Mouse (Mus musculus) intestine, embryonic 14.5 days (tissue): Measurements from ENCODE around the gene Tshz2. TPM values are rescaled to one million over a fixed set of nuclear protein-coding genes. Genes with fewer than 3 reads are reported as not detected.
A peak's percentile ranks its signal among the peaks of the same experiment; 100 is the strongest.

Source experiments
- ATAC-seq: fragments of 200-750 bp; cut with Nextera tagmentation; replicated peaks from 2 replicates; pipeline ENCODE4 v1.8.0; 2017; ENCODE audit warnings: low read depth, moderate number of reproducible peaks, moderate TSS enrichment, moderate library complexity; ENCODE audit not compliant: low FRiP score, low TSS enrichment
- DNase-seq: peaks from one replicate; pipeline ENCODE4 v3.0.0-alpha.2; 2018; ENCODE audit warnings: low spot score
- H3K27ac ChIP-seq: fragments of 300-500 bp; sonication (generic); 2 replicates; pipeline ENCODE4 v1.5.1; 2014; ENCODE audit warnings: low read depth, mild to moderate bottlenecking, control low read depth
- H3K27me3 ChIP-seq: fragments of 300-500 bp; sonication (generic); replicated peaks from 2 replicates; pipeline ENCODE4 v1.6.1; 2014; ENCODE audit warnings: low read length, control low read depth; ENCODE audit not compliant: control insufficient read depth, insufficient read depth
- H3K36me3 ChIP-seq: fragments of 300-500 bp; sonication (generic); 2 replicates; pipeline ENCODE4 v1.6.1; 2014; ENCODE audit warnings: low read length, control low read depth; ENCODE audit not compliant: control insufficient read depth, insufficient read depth
- H3K4me1 ChIP-seq: fragments of 300-500 bp; sonication (generic); replicated peaks from 2 replicates; pipeline ENCODE4 v1.6.1; 2014; ENCODE audit warnings: low read length, control low read depth, mixed read lengths; ENCODE audit not compliant: control insufficient read depth, insufficient read depth
- H3K4me2 ChIP-seq: fragments of 300-500 bp; sonication (generic); 2 replicates; pipeline ENCODE4 v1.6.1; 2014; ENCODE audit warnings: low read length
- H3K4me3 ChIP-seq: fragments of 300-500 bp; sonication (generic); 2 replicates; pipeline ENCODE4 v1.5.1; 2014; ENCODE audit warnings: low read depth, low read length, control low read depth, mixed read lengths
- H3K9ac ChIP-seq: fragments of 300-500 bp; sonication (generic); 2 replicates; pipeline ENCODE4 v1.6.1; 2014; ENCODE audit warnings: mild to moderate bottlenecking, low read length
- H3K9me3 ChIP-seq: fragments of 300-500 bp; sonication (generic); 2 replicates; pipeline ENCODE4 v1.6.1; 2016; ENCODE audit warnings: low read length, control low read depth; ENCODE audit not compliant: control insufficient read depth
- WGBS: fragments of 180-500 bp; shearing (Covaris S2); extraction: QIAGEN DNeasy Blood & Tissue Kit; methylation state at CpG from one replicate; pipeline ENCODE4 v1.1.7; 2014; 5-methylcytosine and 5-hydroxymethylcytosine counted together
- polyA plus RNA-seq: library from polyadenylated mRNA; unstranded; fragments of >200 nt; fragmentation: Nextera tagmentation; extraction: Ambion mirVana; gene quantifications from 2 replicates; pipeline ENCODE4 v1.2.1, GENCODE M21; 2014

The Tshz2 gene
- polyA plus RNA-seq, 1 experiment from 2014 or later = 20.3 TPM

DNA sequence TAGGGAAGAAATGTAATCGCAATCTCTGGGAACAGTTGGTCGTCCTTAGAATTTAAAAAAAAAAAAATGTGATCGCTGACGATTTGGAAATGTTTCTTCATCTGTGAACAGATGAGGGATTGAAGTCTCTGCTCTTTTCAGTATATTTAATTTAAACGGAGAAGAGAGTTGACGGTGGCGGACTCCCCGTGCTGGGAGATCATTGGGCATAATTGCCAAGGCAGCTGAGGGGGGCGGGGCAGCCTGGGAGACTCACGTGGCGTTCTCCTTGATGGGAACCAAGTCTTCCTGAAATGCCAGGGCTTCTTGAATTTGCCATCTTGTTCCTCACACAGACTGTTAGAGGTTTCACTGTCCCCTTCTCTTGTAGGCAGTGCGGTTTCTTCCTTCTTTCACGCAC is 404.5 kb downstream of the Tshz2 start:
- no peaks in the 10 kb centered on the region for H3K9me3 ChIP-seq
- H3K4me1 ChIP-seq = peaks cover 32% of the 10 kb centered on the region
- DNase-seq = no peak
- no peak overlapping the region for H3K9ac ChIP-seq
- WGBS = 70% methylated on average over 13 of the region's 13 CpGs
- H3K36me3 ChIP-seq = no peaks in the 10 kb centered on the region
- no peak overlapping the region for H3K4me2 ChIP-seq
- H3K27me3 ChIP-seq = no peaks in the 10 kb centered on the region
- no peak overlapping the region for H3K27ac ChIP-seq
- H3K4me3 ChIP-seq = no peak overlapping the region
- ATAC-seq = no peak

DNA sequence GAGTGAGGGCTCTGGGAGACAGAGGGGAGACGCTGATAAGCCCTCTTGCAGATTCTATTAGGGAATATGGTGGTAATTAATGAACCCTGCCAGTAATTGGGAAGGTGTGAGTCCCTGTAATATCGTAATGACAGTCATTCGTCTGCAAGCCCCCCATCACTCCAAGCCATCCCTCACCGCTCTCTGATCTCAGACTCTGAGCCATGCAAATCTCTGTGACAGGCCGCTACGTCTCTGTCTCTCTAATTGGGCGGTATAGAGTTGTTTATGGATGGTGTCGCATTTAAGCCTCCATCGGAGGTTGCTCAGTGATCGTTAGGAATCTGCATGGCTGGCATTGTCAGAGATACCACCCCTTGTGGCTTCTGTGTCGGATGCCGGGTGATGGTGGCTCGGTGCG is 407.0 kb downstream of the Tshz2 start:
- Histone ChIP-seq H3K4me3 (no peak overlapping the region), H3K4me1 (peaks cover 23% of the 10 kb centered on the region), H3K36me3 (no peaks in the 10 kb centered on the region), H3K27me3 (no peaks in the 10 kb centered on the region), H3K4me2 (no peak overlapping the region), H3K27ac (no peak overlapping the region), H3K9me3 (no peaks in the 10 kb centered on the region), H3K9ac (no peak overlapping the region)
- WGBS = 64% methylated on average over 14 of the region's 14 CpGs
- DNase-seq (no peak), ATAC-seq (no peak)

DNA sequence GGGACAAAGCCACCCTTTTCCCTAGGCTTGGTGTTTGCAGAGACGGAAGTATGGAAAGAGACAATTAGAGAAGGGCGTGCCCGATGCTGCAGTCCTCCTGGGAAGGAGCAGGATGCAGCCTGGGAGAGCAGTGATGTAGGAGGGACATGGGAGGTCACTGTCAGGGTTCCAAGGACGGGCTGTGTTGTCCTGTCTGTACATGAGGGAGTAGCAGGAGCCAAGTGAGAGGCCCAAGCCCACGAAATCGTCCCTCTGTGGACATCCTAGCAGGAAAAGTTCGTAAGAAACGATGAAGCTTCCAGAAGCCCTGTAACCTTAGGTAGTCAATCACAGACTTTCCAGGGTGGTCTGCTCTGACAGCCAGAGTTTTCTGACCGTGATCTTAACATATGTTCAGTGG is 408.3 kb downstream of the Tshz2 start:
- Histone ChIP-seq H3K27ac (peak overlapping the region; percentile 76), H3K4me3 (no peak overlapping the region), H3K4me1 (peaks cover 23% of the 10 kb centered on the region), H3K27me3 (no peaks in the 10 kb centered on the region), H3K36me3 (no peaks in the 10 kb centered on the region), H3K9ac (no peak overlapping the region), H3K4me2 (no peak overlapping the region), H3K9me3 (no peaks in the 10 kb centered on the region)
- WGBS = 23% methylated on average over 9 of the region's 9 CpGs
- peak; percentile 63 for ATAC-seq
- DNase-seq = peak; percentile 58

DNA sequence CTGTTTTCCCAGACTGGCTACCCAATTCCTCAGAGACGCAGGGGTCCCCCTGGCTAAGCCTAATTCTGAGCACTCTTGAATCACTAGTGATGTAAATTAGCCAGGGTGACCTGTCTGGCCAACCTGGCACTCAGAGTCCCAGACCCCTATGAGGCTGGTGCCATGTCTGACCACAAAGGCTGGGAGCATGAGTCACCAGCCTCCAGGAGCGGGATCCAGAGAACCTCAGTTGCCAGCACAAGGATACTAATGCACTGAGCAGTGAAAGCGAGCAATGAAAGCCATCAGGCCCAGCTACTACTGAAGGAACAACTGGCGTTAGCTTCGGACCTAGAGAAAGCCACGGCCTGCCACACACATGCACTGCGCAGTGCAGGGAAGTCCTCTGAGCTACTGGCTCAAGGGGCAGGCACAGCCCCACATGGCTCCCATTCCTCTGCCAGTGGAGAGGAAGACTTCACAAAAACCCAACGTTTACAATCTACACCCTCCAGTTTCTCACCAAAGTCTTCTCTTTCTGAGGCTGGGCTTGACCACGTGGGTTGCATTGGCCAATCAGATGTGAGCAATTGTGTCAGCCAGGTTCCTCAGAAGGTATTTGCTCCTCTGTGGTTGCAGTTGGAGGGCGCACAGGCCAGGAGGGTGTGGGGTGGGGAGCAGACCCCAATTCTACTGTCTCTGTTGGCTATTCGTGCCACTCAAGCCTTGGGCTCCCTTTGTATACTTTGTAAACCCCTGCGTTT is 409.8 kb downstream of the Tshz2 start:
- DNase-seq (no peak), ATAC-seq (no peak)
- 76% methylated on average over 12 of the region's 12 CpGs for WGBS
- peaks cover 17% of the 10 kb centered on the region for H3K4me1 ChIP-seq
- H3K27me3 ChIP-seq = no peaks in the 10 kb centered on the region
- H3K4me2 ChIP-seq = no peak overlapping the region
- H3K9me3 ChIP-seq = no peaks in the 10 kb centered on the region
- no peak overlapping the region for H3K9ac ChIP-seq
- no peak overlapping the region for H3K27ac ChIP-seq
- H3K4me3 ChIP-seq = no peak overlapping the region
- no peaks in the 10 kb centered on the region for H3K36me3 ChIP-seq

DNA sequence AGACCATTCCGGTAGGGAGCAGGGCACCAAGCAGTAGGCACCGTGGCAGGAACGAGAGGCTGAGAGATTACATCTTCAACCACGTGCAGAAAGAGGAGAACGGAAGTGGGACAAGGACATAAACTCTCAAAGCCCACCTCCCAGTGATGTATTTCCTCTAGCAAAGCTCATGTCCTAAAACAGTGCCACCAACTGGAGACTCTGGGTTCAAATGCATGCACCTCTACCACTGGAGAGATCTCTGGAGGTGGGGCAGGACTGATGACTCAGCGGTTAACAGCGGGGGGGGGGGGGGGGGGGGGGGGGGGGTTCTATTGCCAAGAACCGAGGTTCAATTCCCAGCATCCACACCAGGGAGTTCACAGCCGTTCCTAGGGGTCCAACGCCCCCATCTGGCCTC is 410.5 kb downstream of the Tshz2 start:
- H3K9ac ChIP-seq = no peak overlapping the region
- H3K4me2 ChIP-seq = no peak overlapping the region
- H3K36me3 ChIP-seq = no peaks in the 10 kb centered on the region
- no peak overlapping the region for H3K27ac ChIP-seq
- H3K4me1 ChIP-seq = peaks cover 17% of the 10 kb centered on the region
- no peaks in the 10 kb centered on the region for H3K9me3 ChIP-seq
- ATAC-seq (no peak), DNase-seq (no peak)
- 81% methylated on average over 10 of the region's 10 CpGs for WGBS
- no peak overlapping the region for H3K4me3 ChIP-seq
- H3K27me3 ChIP-seq = no peaks in the 10 kb centered on the region

DNA sequence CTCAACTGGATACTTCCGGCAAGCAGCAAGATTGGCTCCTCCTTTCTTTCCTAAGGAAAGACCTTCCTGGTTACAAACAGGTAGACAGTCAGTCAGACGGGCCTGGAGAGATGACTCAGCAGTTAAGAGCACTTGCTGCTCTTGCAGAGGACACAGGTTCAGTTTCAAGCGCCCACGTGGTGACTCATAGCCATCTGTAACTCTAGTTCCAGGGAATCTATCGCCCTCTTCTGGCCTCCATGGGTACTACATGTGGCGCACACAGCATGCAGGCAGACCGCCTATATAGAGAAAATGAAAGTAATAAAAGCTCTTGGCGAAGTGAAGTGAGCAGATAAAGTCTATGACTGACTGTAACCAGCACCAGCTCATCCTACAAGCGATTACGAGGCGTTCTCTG is 413.1 kb downstream of the Tshz2 start:
- no peak for ATAC-seq
- no peaks in the 10 kb centered on the region for H3K27me3 ChIP-seq
- WGBS = 87% methylated on average over 11 of the region's 11 CpGs
- H3K4me1 ChIP-seq = peaks cover 2% of the 10 kb centered on the region
- no peak overlapping the region for H3K9ac ChIP-seq
- H3K36me3 ChIP-seq = no peaks in the 10 kb centered on the region
- no peak overlapping the region for H3K27ac ChIP-seq
- H3K9me3 ChIP-seq = no peaks in the 10 kb centered on the region
- no peak overlapping the region for H3K4me3 ChIP-seq
- H3K4me2 ChIP-seq = no peak overlapping the region
- DNase-seq = no peak

DNA sequence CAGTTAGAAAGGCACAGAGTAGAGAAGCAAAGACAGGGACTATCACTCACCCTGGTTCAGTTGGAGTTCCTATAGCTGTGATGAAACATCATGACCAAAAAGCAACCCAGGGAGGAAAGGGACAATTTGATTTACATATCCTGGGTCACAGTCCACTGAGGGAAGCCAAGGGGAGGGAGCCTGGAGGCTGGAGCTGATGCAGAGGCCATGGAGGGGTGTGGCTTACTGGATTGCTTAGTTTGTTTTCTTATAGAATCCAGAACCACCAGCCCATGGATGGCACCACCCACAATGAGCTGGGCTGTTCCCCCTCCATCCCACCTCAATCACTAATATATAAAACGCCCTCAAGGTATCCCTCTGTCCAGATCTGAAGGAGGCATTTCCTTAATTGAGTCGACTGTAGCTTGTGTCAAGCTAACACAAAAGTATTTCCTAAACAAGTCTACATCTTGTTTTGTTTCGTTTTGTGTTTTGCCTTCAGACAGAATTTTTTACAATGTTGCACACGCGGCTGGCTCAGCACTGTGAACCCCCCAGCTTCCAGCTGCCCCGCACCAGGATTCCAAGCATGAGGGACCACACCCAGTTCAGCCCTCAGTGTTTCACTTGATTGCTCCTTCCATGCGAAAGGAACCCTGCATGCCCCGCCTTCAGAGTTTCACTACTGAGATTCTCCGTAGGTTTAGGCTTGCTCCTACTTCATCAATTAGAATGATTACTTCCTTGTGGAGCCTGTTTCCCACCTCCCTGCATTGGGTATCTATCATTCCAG is 413.7 kb downstream of the Tshz2 start:
- H3K27me3 ChIP-seq = no peaks in the 10 kb centered on the region
- DNase-seq = no peak
- ATAC-seq = no peak
- H3K4me3 ChIP-seq = no peak overlapping the region
- no peak overlapping the region for H3K4me2 ChIP-seq
- no peaks in the 10 kb centered on the region; the same call in 1 of the 2 replicates for H3K4me1 ChIP-seq
- H3K9me3 ChIP-seq = no peaks in the 10 kb centered on the region
- H3K9ac ChIP-seq = no peak overlapping the region
- H3K27ac ChIP-seq = no peak overlapping the region
- 76% methylated on average over 9 of the region's 9 CpGs for WGBS
- H3K36me3 ChIP-seq = no peaks in the 10 kb centered on the region

DNA sequence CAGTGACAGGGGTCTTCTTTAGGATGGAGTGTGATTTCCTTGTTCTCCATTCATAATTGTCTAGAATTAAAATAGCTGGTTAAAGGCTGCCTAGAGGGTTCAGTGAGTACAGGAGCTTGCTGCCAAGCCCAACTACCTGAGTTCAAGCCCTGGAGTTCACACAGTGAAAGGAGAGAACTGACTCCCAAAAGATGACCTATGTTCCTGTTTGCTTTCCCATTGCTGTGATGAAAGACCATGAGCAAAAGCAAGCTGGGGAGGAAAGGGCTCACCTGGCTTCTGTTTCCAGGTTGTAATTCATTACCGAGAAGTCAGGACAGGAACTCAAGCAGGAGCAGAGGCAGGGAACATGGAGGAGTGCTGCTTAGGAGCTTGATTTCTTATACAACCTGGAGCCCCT is 416.0 kb downstream of the Tshz2 start:
- ATAC-seq = no peak
- no peaks in the 10 kb centered on the region for H3K9me3 ChIP-seq
- no peak for DNase-seq
- no peaks in the 10 kb centered on the region for H3K27me3 ChIP-seq
- H3K4me3 ChIP-seq = no peak overlapping the region
- H3K4me2 ChIP-seq = no peak overlapping the region
- no peak overlapping the region for H3K9ac ChIP-seq
- no peaks in the 10 kb centered on the region for H3K36me3 ChIP-seq
- no peaks in the 10 kb centered on the region for H3K4me1 ChIP-seq
- H3K27ac ChIP-seq = no peak overlapping the region
- 100% methylated on average over 1 of the region's 1 CpGs for WGBS

DNA sequence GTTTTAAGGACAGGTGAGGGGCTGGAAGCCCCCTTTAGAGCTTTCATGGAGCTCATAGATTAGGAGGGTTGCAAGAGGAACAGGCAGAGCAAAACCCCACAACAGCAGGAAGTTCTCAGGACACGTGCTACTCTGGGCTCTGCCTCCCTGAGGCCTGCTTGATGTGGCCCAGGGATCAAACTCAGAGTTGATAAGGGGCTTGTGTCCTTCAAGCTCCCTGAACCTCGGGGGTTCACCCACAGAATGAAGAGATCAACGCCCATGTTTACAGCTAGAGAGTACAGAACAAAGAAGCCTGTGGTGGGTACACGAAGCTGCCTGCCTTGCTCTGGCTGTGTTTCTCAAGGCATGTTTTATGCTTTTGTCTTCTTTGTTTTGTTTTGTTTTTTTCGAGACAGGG is 417.8 kb downstream of the Tshz2 start:
- Histone ChIP-seq H3K27ac (no peak overlapping the region), H3K4me3 (no peak overlapping the region), H3K4me1 (no peaks in the 10 kb centered on the region), H3K4me2 (no peak overlapping the region), H3K36me3 (no peaks in the 10 kb centered on the region), H3K9ac (no peak overlapping the region), H3K27me3 (no peaks in the 10 kb centered on the region), H3K9me3 (no peaks in the 10 kb centered on the region)
- DNase-seq = no peak
- WGBS = 52% methylated on average over 5 of the region's 5 CpGs
- ATAC-seq = no peak
